Mouse (Mus musculus): ENCODE results near the gene Itga4.

Itga4 gene

GRCm38 (mm10) chr2:79255192-79256000 is at the start of gene Itga4:
TSS of gene Itga4 (plus strand) at chr2:79255426.
- peak; percentile 7 for DNase-seq

GRCm38 (mm10) chr2:79206191-79206755 is 49.0 kb upstream of the Itga4 start:
- no peak for DNase-seq

DNA sequence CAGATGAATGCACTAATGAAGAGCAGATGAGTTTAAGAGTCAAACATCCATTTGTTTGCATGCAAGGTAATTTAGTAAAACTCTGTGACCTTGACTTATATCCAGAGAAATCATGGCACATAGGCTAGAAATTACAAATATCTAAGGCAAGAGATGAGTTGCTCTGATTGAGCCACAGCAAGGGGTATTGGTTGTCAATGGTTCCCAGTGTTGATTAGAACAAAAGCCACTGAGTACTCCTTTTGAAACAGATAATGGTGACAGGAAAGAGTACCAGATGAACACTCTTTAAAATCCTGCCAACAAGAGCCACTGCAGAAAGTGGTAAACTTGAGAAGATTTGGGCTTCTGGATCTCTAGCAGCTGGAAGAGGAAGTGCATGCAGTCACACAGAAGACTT is 40.2 kb upstream of the Itga4 start:
- no peak for DNase-seq

GRCm38 (mm10) chr2:79215479-79215878 is 39.7 kb upstream of the Itga4 start:
- no peak for DNase-seq

- DNase-seq: no peak
Measured at GRCm38 (mm10) chr2:79224714-79225426, 30.4 kb upstream of the Itga4 start.

DNA sequence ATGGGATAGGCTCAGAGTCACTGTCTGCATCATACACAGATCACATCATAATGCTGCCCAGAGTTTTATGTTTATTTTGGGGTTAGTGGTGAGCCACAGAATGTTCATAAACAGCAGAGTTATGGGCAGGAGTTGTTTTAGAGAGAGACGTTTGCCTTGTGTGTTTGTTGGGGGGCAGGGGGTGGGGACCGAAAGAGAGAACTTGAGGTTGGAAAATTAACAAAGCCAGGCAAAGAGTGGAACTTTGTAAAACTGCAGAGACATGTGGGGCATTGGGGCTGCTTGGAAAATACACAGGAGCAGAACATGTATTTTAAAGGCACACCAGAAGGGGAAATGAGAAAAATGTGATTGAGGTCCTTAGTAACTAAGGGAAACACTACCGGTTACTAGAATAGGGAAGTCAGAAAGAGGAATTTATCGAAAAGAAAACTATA is 27.4 kb upstream of the Itga4 start:
- no peak for DNase-seq

- DNase-seq: no peak
Measured at GRCm38 (mm10) chr2:79231056-79231949, 23.9 kb upstream of the Itga4 start.

DNA sequence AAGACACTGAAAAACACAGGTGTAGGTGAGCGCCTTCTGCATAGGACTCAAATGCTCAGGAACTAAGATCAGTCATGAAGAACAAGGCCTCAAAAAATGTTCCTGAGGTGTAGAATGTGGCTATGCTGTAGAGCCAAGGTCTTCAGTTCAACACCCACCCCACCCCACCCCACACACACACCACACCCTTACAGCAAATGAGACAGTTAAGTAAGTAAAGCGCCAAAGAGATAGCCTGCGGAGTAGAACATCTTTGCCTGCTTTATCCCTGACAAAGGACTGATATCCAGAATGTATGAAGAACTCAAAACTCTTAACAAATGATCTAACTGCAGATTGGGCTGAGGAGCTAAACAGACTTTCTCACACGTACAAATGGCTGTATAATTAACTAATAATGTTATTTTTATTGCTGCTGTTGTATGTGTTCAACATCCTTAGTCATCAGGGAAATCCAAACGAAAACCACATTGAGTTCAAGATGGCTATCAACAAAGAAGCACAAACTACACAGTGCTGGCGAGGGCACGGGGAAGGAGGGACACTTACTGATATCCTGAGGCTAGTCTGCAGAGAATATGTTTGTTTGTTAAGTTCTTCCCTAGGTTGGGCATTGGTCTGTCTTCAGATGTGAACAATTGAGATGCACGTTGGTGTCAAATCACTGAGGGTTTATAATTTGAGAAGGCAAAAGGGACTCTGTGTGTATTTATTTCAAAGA is 19.3 kb upstream of the Itga4 start:
- no peak for DNase-seq

GRCm38 (mm10) chr2:79237216-79237615 is 18.0 kb upstream of the Itga4 start:
- no peak for DNase-seq

- DNase-seq: no peak
Measured at GRCm38 (mm10) chr2:79244276-79244675, 10.9 kb upstream of the Itga4 start.

DNA sequence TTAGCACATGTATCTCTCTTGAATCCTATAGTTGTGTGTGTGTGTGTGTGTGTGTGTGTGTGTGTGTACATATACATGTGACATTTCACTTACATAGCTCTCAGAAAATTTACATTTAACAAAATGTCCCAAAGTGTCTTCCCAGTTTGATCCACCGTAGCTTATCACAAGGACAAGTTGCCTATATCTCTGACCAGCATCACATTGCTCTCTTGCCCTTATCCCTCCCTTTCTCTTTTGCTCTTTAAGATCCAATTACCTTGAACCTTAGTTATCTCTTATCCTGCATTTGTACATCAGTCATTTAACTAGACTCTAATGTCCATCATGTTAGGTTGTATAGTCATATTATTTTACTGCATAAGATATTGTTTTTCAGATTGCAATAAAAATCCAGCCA is 10.5 kb upstream of the Itga4 start:
- no peak for DNase-seq

DNA sequence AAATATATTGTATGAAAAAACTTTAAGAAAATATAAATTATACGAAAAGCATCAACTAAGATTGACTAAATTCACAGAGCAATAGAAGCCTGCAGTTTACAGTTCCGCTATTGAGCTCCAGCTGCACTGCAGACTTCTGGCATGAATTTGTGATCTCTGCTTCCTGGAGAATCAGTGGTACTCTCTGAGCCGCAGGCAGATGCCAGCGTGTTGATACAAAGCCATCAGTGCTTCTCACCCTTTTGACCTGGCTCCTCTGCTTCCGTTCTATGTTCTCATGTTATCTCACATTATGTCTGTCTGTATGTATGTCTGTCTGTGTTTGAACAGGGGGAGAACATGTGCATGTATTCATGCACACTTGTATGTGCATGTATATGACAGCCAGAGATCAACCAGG is 6.9 kb upstream of the Itga4 start:
- DNase-seq: no peak

DNA sequence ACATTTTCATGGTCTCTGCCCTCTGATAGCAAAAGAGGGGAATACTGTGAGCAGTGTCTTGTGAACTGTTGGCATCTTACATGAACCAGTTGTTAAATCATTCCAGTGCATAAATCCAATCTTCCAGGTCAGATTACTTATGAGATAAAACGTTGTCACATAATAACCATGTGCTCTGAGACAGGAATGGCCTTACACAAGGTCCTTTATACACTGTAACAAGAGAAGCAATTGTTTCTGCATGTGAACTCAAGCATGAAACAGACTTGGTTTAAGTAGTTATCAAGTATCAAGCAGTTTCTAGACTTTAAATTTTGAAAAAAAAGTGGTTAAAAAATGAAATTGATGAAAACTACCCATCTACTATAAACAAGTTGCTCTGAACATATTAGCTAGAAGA is 4.7 kb upstream of the Itga4 start:
- no peak for DNase-seq

GRCm38 (mm10) chr2:79253754-79254197 is 1.4 kb upstream of the Itga4 start:
- DNase-seq: no peak

- no peak for DNase-seq
Measured at GRCm38 (mm10) chr2:79254588-79255191, 536 bp upstream of the Itga4 start.

GRCm38 (mm10) chr2:79256001-79256339 is 744 bp downstream of the Itga4 start:
- no peak for DNase-seq

DNA sequence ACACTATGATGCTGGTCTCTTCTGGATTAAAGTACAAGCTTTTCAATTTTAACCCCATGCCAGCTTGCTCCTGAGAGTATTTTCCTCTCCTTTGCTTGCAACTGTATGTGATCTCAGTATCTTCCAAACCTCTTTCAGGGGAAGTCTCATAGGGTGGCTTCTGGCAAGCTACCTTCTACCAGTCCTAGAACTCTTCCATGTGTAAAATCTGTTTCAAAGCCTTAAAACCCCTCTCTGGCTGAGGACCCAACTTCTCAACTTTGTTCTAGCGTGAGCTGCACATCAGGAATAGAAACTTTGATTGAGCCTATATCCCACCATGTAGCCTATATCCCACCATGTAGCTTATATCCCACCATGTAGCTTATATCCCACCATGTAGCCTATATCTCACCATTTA is 1.1 kb downstream of the Itga4 start:
- DNase-seq: no peak

DNA sequence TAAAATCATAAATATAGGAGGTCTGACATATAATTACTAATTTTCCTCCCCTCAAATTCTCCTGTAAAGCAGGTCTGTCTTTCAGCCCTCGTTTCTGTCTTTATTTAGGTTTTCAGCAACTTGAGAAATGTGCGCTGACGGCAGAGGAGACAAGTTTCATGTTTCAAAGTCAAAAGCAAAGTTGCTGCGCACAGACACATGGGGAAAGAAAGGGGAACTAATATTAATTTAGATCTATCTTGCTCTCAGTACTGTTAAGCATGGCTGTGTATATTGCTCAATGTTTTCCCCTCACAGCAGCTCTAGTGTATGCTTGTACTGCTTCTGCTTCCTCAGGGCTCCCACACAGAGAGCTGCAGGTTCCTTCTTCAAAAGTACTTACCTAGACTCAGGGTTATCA is 1.7 kb downstream of the Itga4 start:
- no peak for DNase-seq

DNA sequence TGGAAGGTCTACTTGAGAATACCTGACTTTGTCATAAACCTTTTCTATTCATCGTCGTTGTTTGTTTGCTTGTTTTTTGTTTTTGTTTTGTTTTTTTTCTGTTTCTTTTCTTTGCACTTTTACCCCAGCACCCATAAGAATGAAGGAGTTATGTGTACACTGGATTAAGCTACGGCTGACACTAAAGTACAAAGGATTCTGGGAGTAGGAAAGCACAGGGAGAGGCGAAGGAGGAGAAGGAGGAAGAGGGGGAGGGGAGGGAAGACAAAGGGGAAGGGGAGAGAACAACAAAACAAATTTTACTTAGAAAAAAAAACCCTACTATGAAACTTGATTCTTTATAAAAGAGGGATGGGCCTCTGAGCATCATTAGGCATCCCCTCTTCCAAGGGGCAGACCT is 2.2 kb downstream of the Itga4 start:
- DNase-seq: no peak

- DNase-seq: no peak
Measured at GRCm38 (mm10) chr2:79259326-79259725, 4.1 kb downstream of the Itga4 start.

DNA sequence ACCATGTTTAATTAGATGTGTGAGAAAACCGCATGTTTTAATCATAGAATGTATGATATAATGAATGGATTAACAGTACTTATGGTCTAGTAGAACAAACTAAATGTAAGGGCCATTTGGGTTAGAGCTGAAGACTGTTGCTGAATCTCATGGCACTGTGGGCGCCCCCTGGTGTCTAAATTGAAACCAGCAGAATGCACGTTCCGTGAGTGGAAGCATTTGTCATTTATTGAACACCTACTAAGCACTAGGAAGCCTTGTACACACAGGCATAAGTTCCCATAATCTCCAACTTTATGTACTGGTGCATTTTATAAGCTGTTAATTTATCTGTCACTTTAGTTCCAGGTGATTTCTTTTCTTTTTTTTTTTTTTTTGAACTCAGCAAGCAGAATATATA is 10.4 kb downstream of the Itga4 start:
- DNase-seq: peak; percentile 65

GRCm38 (mm10) chr2:79266480-79266879 is 11.3 kb downstream of the Itga4 start:
- DNase-seq: no peak
